Mouse (Mus musculus) neural tube, embryonic 11.5 days (tissue): ENCODE data around the gene Nsun4. TPM values are rescaled to one million over a fixed set of nuclear protein-coding genes. Genes with fewer than 3 reads are reported as not detected.

Source experiments
- ATAC-seq: fragments of 200-750 bp; cut with Nextera tagmentation; 2 replicates; pipeline ENCODE4 v1.8.0; 2017; ENCODE audit warnings: moderate number of reproducible peaks, mild to moderate bottlenecking, moderate TSS enrichment, moderate library complexity; ENCODE audit not compliant: insufficient read depth, low FRiP score, low TSS enrichment
- DNase-seq: peaks from one replicate; pipeline ENCODE4 v3.0.0-alpha.2; 2015; ENCODE audit warnings: low spot score
- H3K27ac ChIP-seq: fragments of 300-500 bp; sonication (generic); 2 replicates; pipeline ENCODE4 v1.5.1; 2014; ENCODE audit warnings: low read depth, mild to moderate bottlenecking, low read length
- H3K27me3 ChIP-seq: fragments of 300-500 bp; sonication (generic); 2 replicates; pipeline ENCODE4 v1.6.1; 2014; ENCODE audit warnings: mild to moderate bottlenecking, low read length, mixed read lengths; ENCODE audit not compliant: control insufficient read depth, insufficient read depth
- H3K36me3 ChIP-seq: fragments of 300-500 bp; sonication (generic); 2 replicates; pipeline ENCODE4 v1.6.1; 2014; ENCODE audit warnings: mild to moderate bottlenecking, low read length, moderate library complexity, mixed read lengths; ENCODE audit not compliant: control insufficient read depth, insufficient read depth
- H3K4me1 ChIP-seq: fragments of 300-500 bp; sonication (generic); 2 replicates; pipeline ENCODE4 v1.6.1; 2014; ENCODE audit warnings: low read length, mixed read lengths; ENCODE audit not compliant: control insufficient read depth, insufficient read depth
- H3K4me2 ChIP-seq: fragments of 300-500 bp; sonication (generic); 2 replicates; pipeline ENCODE4 v1.6.1; 2014; ENCODE audit warnings: low read depth, mild to moderate bottlenecking, moderate library complexity
- H3K4me3 ChIP-seq: fragments of 300-500 bp; sonication (generic); 2 replicates; pipeline ENCODE4 v1.5.1; 2014; ENCODE audit warnings: low read depth, low read length
- H3K9ac ChIP-seq: fragments of 300-500 bp; sonication (generic); 2 replicates; pipeline ENCODE4 v1.6.1; 2014; ENCODE audit warnings: mild to moderate bottlenecking, low read length
- H3K9me3 ChIP-seq: fragments of 300-500 bp; sonication (generic); 2 replicates; pipeline ENCODE4 v1.6.1; 2016; ENCODE audit warnings: low read length; ENCODE audit not compliant: control insufficient read depth
- WGBS: fragments of 180-500 bp; shearing (Covaris S2); extraction: QIAGEN DNeasy Blood & Tissue Kit; methylation state at CpG from one replicate; pipeline ENCODE4 v1.1.7; 2014; 5-methylcytosine and 5-hydroxymethylcytosine counted together
- polyA plus RNA-seq: library from polyadenylated mRNA; unstranded; fragments of >200 nt; fragmentation: Nextera tagmentation; extraction: Ambion mirVana; gene quantifications from 2 replicates; pipeline ENCODE4 v1.2.1, GENCODE M21; 2014

The Nsun4 gene
- polyA plus RNA-seq, 1 experiment from 2014 or later: 21.0 TPM

GRCm38 (mm10) chr4:116075631-116076368 is 22.1 kb upstream of the Nsun4 start:
- DNase-seq: peak; percentile 79
- H3K9ac ChIP-seq: peak overlapping the region; percentile 96
- H3K27ac ChIP-seq: peak overlapping the region; percentile 98
- under 1% methylated on average over 62 of the region's 77 CpGs for WGBS
- H3K9me3 ChIP-seq: no peaks in the 10 kb centered on the region
- peak; percentile 83 for ATAC-seq
- peaks cover 3% of the 10 kb centered on the region; the same call in 1 of the 2 replicates for H3K36me3 ChIP-seq
- peak overlapping the region; percentile 79 for H3K4me2 ChIP-seq
- H3K27me3 ChIP-seq: no peaks in the 10 kb centered on the region
- peak overlapping the region; percentile 70 for H3K4me3 ChIP-seq
- peaks cover 12% of the 10 kb centered on the region for H3K4me1 ChIP-seq

GRCm38 (mm10) chr4:116074861-116075620 is 21.4 kb upstream of the Nsun4 start, which contains the start of the genes Uqcrh and Lrrc41:
Gene Uqcrh (minus strand): TSS chr4:116075071.
Gene Lrrc41 (plus strand): TSS chr4:116075269.
- Histone ChIP-seq H3K4me3 (peak within 1 kb of the TSS; percentile 70), H3K27me3 (no peaks in the 10 kb centered on the region), H3K9me3 (no peaks in the 10 kb centered on the region), H3K4me1 (peaks cover 12% of the 10 kb centered on the region), H3K4me2 (peak within 1 kb of the TSS; percentile 79), H3K9ac (peak within 1 kb of the TSS; percentile 96), H3K27ac (peak within 1 kb of the TSS; percentile 98), H3K36me3 (no peaks in the 10 kb centered on the region)
- peak; percentile 96 for DNase-seq
- under 1% methylated on average over 55 of the region's 55 CpGs for WGBS
- ATAC-seq: peak; percentile 92

GRCm38 (mm10) chr4:116074145-116074675 is 20.5 kb upstream of the Nsun4 start:
- H3K9me3 ChIP-seq: no peaks in the 10 kb centered on the region
- ATAC-seq: no peak
- H3K4me3 ChIP-seq: peak overlapping the region; percentile 70
- peak overlapping the region; percentile 79 for H3K4me2 ChIP-seq
- peak; percentile 12 for DNase-seq
- H3K27ac ChIP-seq: no peak overlapping the region
- peak overlapping the region; percentile 64 for H3K9ac ChIP-seq
- peaks cover 12% of the 10 kb centered on the region for H3K4me1 ChIP-seq
- 2% methylated on average over 8 of the region's 8 CpGs for WGBS
- H3K36me3 ChIP-seq: no peaks in the 10 kb centered on the region
- H3K27me3 ChIP-seq: no peaks in the 10 kb centered on the region

DNA sequence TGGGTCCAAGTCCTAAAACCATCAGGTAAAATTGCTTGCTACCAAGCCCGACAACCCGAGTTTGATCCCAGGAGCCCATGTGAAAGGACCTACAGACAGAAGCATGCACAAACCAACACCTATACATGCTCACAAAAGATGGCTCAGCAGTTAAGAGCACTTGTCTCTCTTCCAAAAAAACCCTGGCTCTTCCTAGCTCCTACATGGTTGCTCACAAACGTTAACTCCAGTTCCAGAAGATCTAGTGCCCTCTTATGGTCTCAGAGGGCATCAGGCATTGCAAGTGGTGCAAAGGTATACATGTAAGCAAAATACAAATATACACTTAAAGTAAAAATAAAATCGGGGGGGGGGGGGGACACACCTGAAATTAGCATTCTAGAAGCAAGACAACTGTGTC is 19.5 kb upstream of the Nsun4 start:
- ATAC-seq: no peak
- H3K4me3 ChIP-seq: no peak overlapping the region
- H3K4me2 ChIP-seq: no peak overlapping the region
- peaks cover 6% of the 10 kb centered on the region for H3K36me3 ChIP-seq
- H3K4me1 ChIP-seq: peaks cover 12% of the 10 kb centered on the region
- no peak overlapping the region for H3K9ac ChIP-seq
- H3K27ac ChIP-seq: no peak overlapping the region
- DNase-seq: no peak
- H3K27me3 ChIP-seq: no peaks in the 10 kb centered on the region
- H3K9me3 ChIP-seq: no peaks in the 10 kb centered on the region
- WGBS: 65% methylated on average over 4 of the region's 4 CpGs

DNA sequence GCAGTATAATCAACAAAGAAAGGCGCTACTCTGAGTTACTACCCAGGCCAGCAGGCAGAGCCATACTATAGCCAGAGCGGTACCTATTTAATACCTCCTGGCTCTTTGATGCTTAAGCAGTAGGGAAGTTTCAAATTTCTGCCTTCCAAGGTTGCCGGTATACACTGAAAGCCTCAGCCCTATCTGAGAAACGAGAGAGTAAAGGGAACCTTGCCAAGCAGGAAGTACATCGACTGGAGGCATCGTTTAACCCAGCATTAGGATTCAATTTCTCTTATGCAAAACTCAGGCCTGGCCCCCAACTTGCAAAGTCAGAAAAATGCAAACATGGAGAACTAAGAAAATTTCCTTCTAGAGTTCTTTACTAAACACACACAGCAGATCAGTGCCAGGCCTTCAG is 16.4 kb upstream of the Nsun4 start:
- Histone ChIP-seq H3K4me3 (no peak overlapping the region), H3K27ac (no peak overlapping the region), H3K4me1 (peaks cover 6% of the 10 kb centered on the region; the same call in 1 of the 2 replicates), H3K9ac (no peak overlapping the region), H3K9me3 (no peaks in the 10 kb centered on the region), H3K4me2 (no peak overlapping the region), H3K27me3 (no peaks in the 10 kb centered on the region), H3K36me3 (peaks cover 8% of the 10 kb centered on the region)
- ATAC-seq: no peak
- WGBS: 95% methylated on average over 6 of the region's 6 CpGs
- no peak for DNase-seq

- WGBS: 58% methylated on average over 1 of the region's 1 CpGs
- no peaks in the 10 kb centered on the region for H3K9me3 ChIP-seq
- H3K27ac ChIP-seq: no peak overlapping the region
These were observed 10.2 kb upstream of the Nsun4 start for GRCm38 (mm10) chr4:116063855-116064254.

GRCm38 (mm10) chr4:116059012-116059726 is 5.5 kb upstream of the Nsun4 start:
- H3K27me3 ChIP-seq: no peaks in the 10 kb centered on the region
- H3K36me3 ChIP-seq: no peaks in the 10 kb centered on the region
- H3K4me1 ChIP-seq: no peaks in the 10 kb centered on the region
- H3K27ac ChIP-seq: no peak overlapping the region
- H3K4me2 ChIP-seq: no peak overlapping the region
- WGBS: 78% methylated on average over 5 of the region's 5 CpGs
- H3K9me3 ChIP-seq: no peaks in the 10 kb centered on the region
- ATAC-seq: no peak
- H3K4me3 ChIP-seq: no peak overlapping the region
- no peak overlapping the region for H3K9ac ChIP-seq
- DNase-seq: no peak

More at GRCm38 (mm10) chr4:116063855-116064254, 10.2 kb upstream of the Nsun4 start:
- Histone ChIP-seq H3K9ac (no peak overlapping the region), H3K36me3 (peaks cover 8% of the 10 kb centered on the region), H3K4me2 (no peak overlapping the region), H3K4me1 (no peaks in the 10 kb centered on the region), H3K4me3 (no peak overlapping the region), H3K27me3 (no peaks in the 10 kb centered on the region)
- DNase-seq (no peak), ATAC-seq (no peak)

DNA sequence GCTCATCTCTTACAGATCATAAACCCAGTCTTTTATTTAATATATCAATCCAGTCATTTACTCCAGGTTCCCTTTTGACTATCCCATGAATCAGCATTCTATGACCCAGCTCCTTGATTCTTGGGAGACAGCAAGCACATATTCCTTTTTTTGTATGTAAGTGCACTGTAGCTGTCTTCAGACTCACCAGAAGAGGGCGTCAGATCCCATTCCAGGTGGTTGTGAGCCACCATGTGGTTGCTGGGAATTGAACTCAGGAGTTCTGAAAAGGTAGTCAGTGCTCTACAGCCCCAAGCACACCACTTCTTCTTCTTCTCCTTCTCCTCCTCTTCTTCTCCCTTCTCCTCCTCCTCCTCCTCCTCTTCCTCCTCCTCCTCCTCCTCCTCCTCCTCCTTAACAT is 3.9 kb upstream of the Nsun4 start:
- ATAC-seq: no peak
- Histone ChIP-seq H3K27me3 (no peaks in the 10 kb centered on the region), H3K27ac (no peak overlapping the region), H3K4me3 (no peak overlapping the region), H3K4me1 (no peaks in the 10 kb centered on the region; the same call in 1 of the 2 replicates), H3K36me3 (no peaks in the 10 kb centered on the region), H3K9ac (no peak overlapping the region), H3K4me2 (no peak overlapping the region), H3K9me3 (no peaks in the 10 kb centered on the region)
- 0% methylated on average over 1 of the region's 1 CpGs for WGBS
- no peak for DNase-seq
